Mouse (Mus musculus): ENCODE data around the gene Caly.

DNA sequence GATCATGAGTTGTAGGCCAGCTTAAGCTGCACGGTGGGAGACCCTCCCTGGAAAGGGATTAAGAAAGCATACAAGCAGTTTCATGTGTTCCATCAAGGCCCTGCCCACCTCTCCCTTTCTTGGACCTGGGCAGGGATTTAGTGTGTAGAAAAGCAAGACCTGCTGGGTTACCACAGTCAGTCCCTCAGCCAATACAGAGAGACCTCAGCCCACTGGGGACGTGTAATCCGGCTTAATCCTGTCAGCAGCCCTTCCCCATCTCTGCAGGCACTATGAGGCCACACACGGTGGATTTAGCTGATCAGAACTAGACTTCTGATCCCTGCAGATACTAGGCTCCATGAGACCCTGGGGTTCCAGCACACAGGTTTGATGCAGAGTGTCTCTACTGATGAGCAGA is 22.7 kb downstream of the Caly start:
- TF ChIP-seq ZNF384 (IDR thresholded peaks at IDR 0.05; ENCODE audit: low read depth, low read length) (no peak), ZC3H11A (IDR thresholded peaks at IDR 0.05; ENCODE audit: borderline replicate concordance, low read depth, low read length) (no peak), HCFC1 (IDR thresholded peaks at IDR 0.05; ENCODE audit: borderline replicate concordance, insufficient read depth, low read length) (no peak), MAFK (IDR thresholded peaks at IDR 0.05; ENCODE audit: insufficient read depth, low read depth, low read length) (no peak)

All from ES-E14 (cell line).